Mouse (Mus musculus): Measurements from ENCODE around the gene Arhgap33.
A peak's percentile ranks its signal among the peaks of the same experiment; 100 is the strongest.
"Not testable (repeated sequence)": the region's sequence is repeated elsewhere in the genome, so short reads cannot be mapped to it uniquely, and the experiment has no call there.

The Arhgap33 gene

DNA sequence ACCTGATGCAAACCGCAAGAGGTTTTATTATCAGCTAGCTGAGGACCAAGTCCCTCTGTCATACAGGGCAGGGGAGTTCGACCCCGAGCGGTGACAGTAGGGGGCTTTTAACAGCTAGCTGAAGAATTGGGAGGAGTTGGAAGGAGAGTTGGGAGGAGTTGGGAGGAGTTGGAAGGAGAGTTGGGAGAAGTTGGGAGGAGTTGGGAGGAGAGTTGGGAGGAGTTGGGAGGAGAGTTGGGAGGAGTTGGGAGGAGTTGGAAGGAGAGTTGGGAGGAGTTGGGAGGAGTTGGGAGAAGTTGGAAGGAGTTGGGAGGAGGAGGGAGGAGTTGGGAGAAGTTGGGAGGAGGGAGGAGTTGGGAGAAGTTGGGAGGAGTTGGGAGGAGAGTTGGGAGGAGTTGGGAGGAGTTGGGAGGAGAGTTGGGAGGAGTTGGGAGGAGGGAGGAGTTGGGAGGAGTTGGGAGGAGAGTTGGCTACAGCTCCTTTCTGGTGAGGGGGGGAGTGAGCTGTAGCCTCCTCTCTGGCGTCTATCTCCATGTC, 39.3 kb downstream of the Arhgap33 start:
- DNase-seq (ENCODE audit: low read depth): not testable (repeated sequence)

DNA sequence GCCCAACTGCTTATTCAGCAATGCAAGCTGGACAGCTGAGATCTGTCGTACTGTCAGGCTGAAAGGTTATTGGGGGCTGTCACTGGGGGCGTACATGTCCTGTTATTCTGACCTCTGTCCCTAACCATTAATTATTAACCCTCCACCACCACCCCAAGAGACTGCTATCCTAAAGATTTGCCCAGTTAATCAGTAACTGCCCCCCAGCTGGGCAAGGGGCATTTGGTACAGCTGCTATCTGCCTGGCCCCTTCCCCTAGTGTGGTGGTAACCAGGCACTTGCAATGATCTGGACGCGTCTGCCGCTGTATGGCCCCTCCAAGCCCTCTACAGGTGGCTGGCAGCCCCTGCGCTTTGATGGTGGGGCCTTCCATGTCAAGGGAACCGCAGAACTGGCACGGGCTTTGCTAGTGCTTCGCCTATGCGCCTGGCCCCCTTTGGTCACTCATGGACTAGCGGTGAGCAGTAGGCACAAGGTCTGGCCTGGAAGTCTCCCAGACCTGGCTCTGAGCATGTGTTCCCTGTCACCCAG, 41.4 kb downstream of the Arhgap33 start, which contains the start of gene Prodh2:
Gene Prodh2, plus strand, starts transcription at position 222 of the 531 bp plus-strand sequence.
- no peak for DNase-seq (ENCODE audit: low read depth)

DNA sequence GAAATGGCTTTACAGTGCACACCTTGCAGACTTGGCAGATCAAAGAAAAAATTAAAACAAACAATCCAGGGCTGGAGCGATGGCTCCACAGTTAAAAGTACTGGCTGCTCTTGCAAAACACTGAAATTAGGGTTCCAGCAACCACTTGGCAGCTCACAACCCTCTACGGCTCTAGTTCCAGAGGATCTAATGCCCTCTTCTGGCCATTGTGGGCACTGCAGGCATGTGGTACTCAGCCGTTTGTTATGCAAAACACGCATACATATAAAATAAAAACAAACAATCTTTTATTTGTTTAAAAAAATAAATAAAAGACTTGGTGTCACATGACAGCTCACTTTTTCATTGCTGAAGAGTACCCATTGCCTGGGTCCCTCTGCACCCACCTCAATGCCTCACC, 42.1 kb downstream of the Arhgap33 start:
- DNase-seq (ENCODE audit: low read depth): peak; percentile 86

DNA sequence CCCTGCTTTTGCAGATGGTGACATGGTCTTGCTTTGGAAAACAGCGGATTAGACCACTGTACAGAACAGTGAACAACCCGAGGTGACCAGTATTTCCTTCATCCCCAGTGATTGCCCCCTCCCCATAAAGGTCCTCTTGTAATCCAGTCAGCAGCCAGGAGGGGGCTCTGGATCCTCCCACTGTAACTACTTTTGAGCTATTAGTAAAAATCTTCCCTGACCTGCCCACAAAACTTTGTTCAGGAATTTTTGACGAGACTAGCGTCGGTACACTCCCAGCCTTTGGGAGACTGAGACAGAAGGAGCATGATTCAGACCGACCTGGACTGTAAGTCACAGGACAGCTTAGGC, 43.9 kb downstream of the Arhgap33 start:
- DNase-seq (ENCODE audit: low read depth): peak; percentile 20

DNA sequence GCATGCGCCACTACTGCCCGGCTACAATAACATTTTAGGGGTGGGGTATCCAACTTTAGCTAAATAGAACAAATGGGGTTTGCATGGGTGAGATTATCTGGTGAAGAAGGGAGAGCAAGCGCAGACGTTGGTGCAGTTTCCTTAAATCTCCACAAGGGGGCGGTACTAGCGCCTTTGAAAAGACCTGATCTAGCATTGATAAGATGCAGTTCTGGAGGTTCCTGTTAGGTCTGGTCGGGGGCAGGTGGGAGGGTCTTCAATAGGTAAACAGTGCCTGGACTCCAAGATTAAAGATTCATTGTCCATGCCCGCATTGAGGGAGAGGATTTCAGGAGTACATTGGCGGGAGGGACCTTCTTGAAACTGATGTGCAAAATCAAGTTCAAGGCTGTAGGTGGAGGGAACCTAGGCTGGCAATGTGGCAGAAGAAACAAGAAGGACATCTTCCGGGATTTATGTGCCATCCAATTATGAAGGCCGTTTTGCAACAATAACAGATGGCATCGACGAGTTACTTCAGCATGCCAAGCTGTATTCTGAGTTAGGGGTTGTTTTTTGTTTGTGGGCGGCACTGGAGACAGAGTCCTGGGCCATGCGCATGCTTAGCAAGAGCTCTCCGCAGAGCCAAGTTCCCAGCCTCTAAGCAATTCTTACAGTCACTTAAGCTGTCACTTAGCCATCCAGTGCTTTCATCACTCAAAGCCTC, 44.5 kb downstream of the Arhgap33 start:
- peak; percentile 83 for DNase-seq (ENCODE audit: low read depth)

DNA sequence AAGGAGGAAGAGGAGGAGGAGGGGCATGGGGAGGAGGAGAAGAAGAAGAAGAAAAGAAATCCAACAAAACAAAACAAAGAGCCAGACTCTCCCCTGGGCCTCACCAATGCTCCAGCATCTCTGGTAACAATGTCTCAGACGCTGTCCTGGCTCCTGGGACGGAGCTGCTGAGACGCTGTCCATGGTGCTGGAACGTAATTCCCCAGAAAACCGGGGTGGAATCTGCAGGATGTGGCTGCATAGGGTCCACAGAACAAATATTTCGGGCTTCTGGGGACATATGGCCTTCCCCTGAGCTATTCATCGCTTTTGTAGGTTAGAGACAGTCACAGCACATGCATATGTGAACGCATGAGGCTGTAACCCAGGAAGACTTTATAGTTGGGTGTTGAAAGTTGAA, 50.6 kb downstream of the Arhgap33 start:
- DNase-seq (ENCODE audit: low read depth): peak; percentile 53

DNA sequence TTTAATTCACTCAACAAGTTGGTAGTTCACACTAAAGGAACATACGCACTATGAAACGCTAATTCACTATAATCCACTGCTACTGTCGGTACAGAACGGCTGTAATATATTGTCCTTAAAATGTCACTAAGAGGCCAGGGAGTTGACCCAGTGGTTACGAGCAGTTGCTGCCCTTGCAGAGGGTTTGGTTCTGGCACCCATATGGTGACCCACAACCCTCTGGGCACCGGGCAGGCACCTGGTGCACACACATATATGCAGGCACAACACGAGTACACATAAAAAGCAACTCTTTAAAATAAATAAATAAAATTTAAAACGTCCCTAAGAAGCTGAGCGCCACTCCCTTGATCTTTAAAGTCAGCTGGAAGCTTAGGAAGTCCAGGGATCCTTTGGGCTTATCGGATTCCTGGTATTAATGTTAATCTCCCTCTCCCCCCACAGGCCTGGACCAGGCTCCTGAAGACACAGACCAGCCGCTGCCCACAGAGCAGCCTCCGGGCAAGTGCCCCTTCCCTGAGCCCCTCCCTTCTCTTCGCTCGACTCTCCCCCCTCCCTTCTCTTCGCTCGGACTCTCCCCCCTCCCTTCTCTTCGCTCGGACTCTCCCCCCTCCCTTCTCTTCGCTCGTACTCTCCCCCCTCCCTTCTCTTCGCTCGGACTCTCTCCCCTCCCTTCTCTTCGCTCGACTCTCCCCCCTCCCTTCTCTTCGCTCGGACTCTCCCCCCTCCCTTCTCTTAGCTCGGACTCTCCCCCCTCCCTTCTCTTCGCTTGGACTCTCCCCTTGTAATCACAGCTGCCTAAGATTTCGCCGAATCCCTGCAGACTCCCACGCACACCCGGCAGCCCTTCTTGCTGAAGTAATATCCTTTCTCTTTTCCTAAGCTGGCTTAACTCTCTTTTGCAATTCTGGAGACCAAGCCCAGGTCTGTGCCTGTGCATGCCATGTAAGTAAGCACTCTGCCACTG, 57.2 kb downstream of the Arhgap33 start:
- no peak for DNase-seq (ENCODE audit: low read depth)

DNA sequence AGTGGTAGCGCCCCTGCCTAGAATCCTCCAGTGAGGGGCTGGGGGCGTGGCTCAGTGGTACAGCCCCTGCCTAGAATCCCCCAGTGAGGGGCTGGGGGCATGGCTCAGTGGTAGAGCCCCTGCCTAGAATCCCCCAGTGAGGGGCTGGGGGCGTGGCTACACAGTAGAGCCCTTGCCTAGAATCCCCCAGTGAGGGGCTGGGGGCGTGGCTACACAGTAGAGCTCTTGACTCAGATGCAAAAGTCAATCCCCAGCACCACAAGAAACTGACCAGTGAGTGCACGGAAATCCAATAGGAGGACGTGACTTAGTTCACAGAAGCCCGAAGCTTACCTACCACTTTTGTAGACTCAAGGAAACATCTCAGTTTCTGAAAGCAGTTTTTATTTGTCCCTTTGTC, 58.7 kb downstream of the Arhgap33 start:
- DNase-seq (ENCODE audit: low read depth): not testable (repeated sequence)

DNA sequence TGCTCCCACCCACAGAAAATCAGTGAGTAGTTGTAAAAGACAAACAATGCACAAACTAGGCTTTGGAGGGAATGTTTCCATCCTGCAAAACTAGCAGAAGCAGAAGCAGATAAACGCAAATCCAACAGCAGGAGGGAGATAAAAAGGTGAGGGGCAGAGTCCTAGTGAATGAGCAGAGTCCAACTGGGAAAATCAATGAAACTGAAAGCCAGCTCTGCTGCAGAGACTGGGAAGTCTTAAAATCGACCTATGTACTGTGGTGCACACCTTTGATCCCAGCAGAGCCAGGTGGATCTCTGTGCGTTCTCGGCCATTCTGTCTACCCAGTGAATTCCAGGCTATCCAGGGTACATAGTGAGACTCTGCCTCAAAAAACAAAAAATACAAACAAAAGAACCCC, 59.9 kb downstream of the Arhgap33 start:
- DNase-seq (ENCODE audit: low read depth): no peak

DNA sequence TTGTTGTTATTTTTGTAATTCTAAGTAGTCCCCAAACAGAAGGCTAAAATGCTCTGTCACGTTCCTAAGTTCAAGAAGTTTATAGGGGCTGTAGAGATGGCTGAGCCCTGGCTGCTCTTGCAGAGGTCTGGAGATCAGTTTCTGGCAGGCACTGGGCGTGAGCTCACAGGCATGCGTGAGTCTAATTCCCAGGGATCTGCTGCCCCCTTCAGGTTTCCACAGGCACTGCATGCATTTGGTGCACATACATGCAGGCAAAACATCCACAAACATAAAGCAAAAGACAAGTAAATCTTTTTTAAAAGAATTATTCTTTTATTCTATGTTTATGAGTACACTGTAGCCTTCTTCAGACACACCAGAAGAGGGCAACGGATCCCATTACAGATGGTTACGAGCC, 62.4 kb downstream of the Arhgap33 start:
- DNase-seq (ENCODE audit: low read depth): peak; percentile 82

All from induced T-regulatory cell, adult 2 months (primary cell).